Mouse (Mus musculus): ENCODE results near the gene Rpl29. TPM values are rescaled to one million over a fixed set of nuclear protein-coding genes. Genes with fewer than 3 reads are reported as not detected.

The Rpl29 gene
- total RNA-seq, 1 experiment, result 61.2 TPM

- Histone ChIP-seq H3K27ac (ENCODE audit: insufficient read depth, low read depth, low read length, poor library complexity, severe bottlenecking) (no peak overlapping the region), H3K4me3 (ENCODE audit: insufficient read depth in 1 of 2, low read depth in 1 of 2, low read length in 2 of 2, poor library complexity in 1 of 2, severe bottlenecking in 1 of 2) (peak overlapping the region; percentile 76 to 86), H3K9ac (ENCODE audit: insufficient read depth, low read depth, low read length, poor library complexity, severe bottlenecking) (peak overlapping the region; percentile 86), H3K4me1 (ENCODE audit: control insufficient read depth in 2 of 2, insufficient read depth in 2 of 2, low read length in 2 of 2, poor library complexity in 1 of 2) (peaks cover 5 to 15% of the 10 kb centered on the region in 2 experiments; a peak in 2 of 4 replicates), H3K9me3 (ENCODE audit: control insufficient read depth, insufficient read depth, low read depth, low read length) (no peaks in the 10 kb centered on the region), H3K36me3 (ENCODE audit: control insufficient read depth, insufficient read depth, low read length, poor library complexity, severe bottlenecking) (peaks cover 27% of the 10 kb centered on the region)
- in situ Hi-C loops (cut with MboI; ENCODE audit: low sequenced_read_pairs in 2 of 2, unreplicated experiment in 2 of 2), result no loop called here
- TF ChIP-seq ZC3H11A (IDR thresholded peaks at IDR 0.05; ENCODE audit: borderline replicate concordance, low read depth, low read length) (no peak), CHD2 (IDR thresholded peaks at IDR 0.05; ENCODE audit: low read depth, low read length) (no peak), ZNF384 (IDR thresholded peaks at IDR 0.05; ENCODE audit: low read depth, low read length) (no peak), HCFC1 (IDR thresholded peaks at IDR 0.05; ENCODE audit: borderline replicate concordance, insufficient read depth, low read length) (no peak), MAFK (IDR thresholded peaks at IDR 0.05; ENCODE audit: insufficient read depth, low read depth, low read length) (no peak)
- no peak for DNase-seq (ENCODE audit: low read depth, low spot score)
Measured at GRCm38 (mm10) chr9:106477649-106478048, 48.4 kb downstream of the Rpl29 start.

GRCm38 (mm10) chr9:106478101-106478500 is 48.8 kb downstream of the Rpl29 start:
- no peak overlapping the region for H3K27ac ChIP-seq (ENCODE audit: insufficient read depth, low read depth, low read length, poor library complexity, severe bottlenecking)
- peaks cover 5 to 19% of the 10 kb centered on the region in 2 experiments; a peak in 2 of 4 replicates for H3K4me1 ChIP-seq (ENCODE audit: control insufficient read depth in 2 of 2, insufficient read depth in 2 of 2, low read length in 2 of 2, poor library complexity in 1 of 2)
- no peak for DNase-seq (ENCODE audit: low read depth, low spot score)
- no peak for TF ChIP-seq HCFC1 (IDR thresholded peaks at IDR 0.05; ENCODE audit: borderline replicate concordance, insufficient read depth, low read length)
- no peak for TF ChIP-seq ZNF384 (IDR thresholded peaks at IDR 0.05; ENCODE audit: low read depth, low read length)
- no peak for TF ChIP-seq CHD2 (IDR thresholded peaks at IDR 0.05; ENCODE audit: low read depth, low read length)
- TF ChIP-seq ZC3H11A (IDR thresholded peaks at IDR 0.05; ENCODE audit: borderline replicate concordance, low read depth, low read length), result no peak
- TF ChIP-seq MAFK (IDR thresholded peaks at IDR 0.05; ENCODE audit: insufficient read depth, low read depth, low read length), result no peak
- H3K9me3 ChIP-seq (ENCODE audit: control insufficient read depth, insufficient read depth, low read depth, low read length), result no peaks in the 10 kb centered on the region
- H3K4me3 ChIP-seq (ENCODE audit: insufficient read depth in 1 of 2, low read depth in 1 of 2, low read length in 2 of 2, poor library complexity in 1 of 2, severe bottlenecking in 1 of 2), result peak overlapping the region; percentile 76 to 86
- in situ Hi-C loops (cut with MboI; ENCODE audit: low sequenced_read_pairs in 2 of 2, unreplicated experiment in 2 of 2), result no loop called here
- peaks cover 31% of the 10 kb centered on the region for H3K36me3 ChIP-seq (ENCODE audit: control insufficient read depth, insufficient read depth, low read length, poor library complexity, severe bottlenecking)
- H3K9ac ChIP-seq (ENCODE audit: insufficient read depth, low read depth, low read length, poor library complexity, severe bottlenecking), result peak overlapping the region; percentile 86; the same call in 1 of the 2 replicates

- H3K4me3 ChIP-seq (ENCODE audit: insufficient read depth in 1 of 2, low read depth in 1 of 2, low read length in 2 of 2, poor library complexity in 1 of 2, severe bottlenecking in 1 of 2), result no peak overlapping the region
- peaks cover 3 to 23% of the 10 kb centered on the region in 2 experiments; a peak in 2 of 4 replicates for H3K4me1 ChIP-seq (ENCODE audit: control insufficient read depth in 2 of 2, insufficient read depth in 2 of 2, low read length in 2 of 2, poor library complexity in 1 of 2)
- no peak overlapping the region for H3K27ac ChIP-seq (ENCODE audit: insufficient read depth, low read depth, low read length, poor library complexity, severe bottlenecking)
- in situ Hi-C loops (cut with MboI; ENCODE audit: low sequenced_read_pairs in 2 of 2, unreplicated experiment in 2 of 2), result no loop called here
- no peak overlapping the region for H3K9ac ChIP-seq (ENCODE audit: insufficient read depth, low read depth, low read length, poor library complexity, severe bottlenecking)
- peaks cover 52% of the 10 kb centered on the region for H3K36me3 ChIP-seq (ENCODE audit: control insufficient read depth, insufficient read depth, low read length, poor library complexity, severe bottlenecking)
- no peaks in the 10 kb centered on the region for H3K9me3 ChIP-seq (ENCODE audit: control insufficient read depth, insufficient read depth, low read depth, low read length)
- TF ChIP-seq MAFK (IDR thresholded peaks at IDR 0.05; ENCODE audit: insufficient read depth, low read depth, low read length), result no peak
- no peak for TF ChIP-seq ZNF384 (IDR thresholded peaks at IDR 0.05; ENCODE audit: low read depth, low read length)
- TF ChIP-seq ZC3H11A (IDR thresholded peaks at IDR 0.05; ENCODE audit: borderline replicate concordance, low read depth, low read length), result no peak
- no peak for TF ChIP-seq CHD2 (IDR thresholded peaks at IDR 0.05; ENCODE audit: low read depth, low read length)
- no peak for TF ChIP-seq HCFC1 (IDR thresholded peaks at IDR 0.05; ENCODE audit: borderline replicate concordance, insufficient read depth, low read length)
- no peak for DNase-seq (ENCODE audit: low read depth, low spot score)
Measured at GRCm38 (mm10) chr9:106480541-106480940, 51.3 kb downstream of the Rpl29 start.

GRCm38 (mm10) chr9:106481075-106481474 is 51.8 kb downstream of the Rpl29 start:
- H3K9me3 ChIP-seq (ENCODE audit: control insufficient read depth, insufficient read depth, low read depth, low read length), result no peaks in the 10 kb centered on the region
- in situ Hi-C loops (cut with MboI; ENCODE audit: low sequenced_read_pairs in 2 of 2, unreplicated experiment in 2 of 2), result no loop called here
- H3K4me3 ChIP-seq (ENCODE audit: insufficient read depth in 1 of 2, low read depth in 1 of 2, low read length in 2 of 2, poor library complexity in 1 of 2, severe bottlenecking in 1 of 2), result no peak overlapping the region
- DNase-seq (ENCODE audit: low read depth, low spot score), result no peak
- H3K27ac ChIP-seq (ENCODE audit: insufficient read depth, low read depth, low read length, poor library complexity, severe bottlenecking), result no peak overlapping the region
- no peak overlapping the region for H3K9ac ChIP-seq (ENCODE audit: insufficient read depth, low read depth, low read length, poor library complexity, severe bottlenecking)
- H3K36me3 ChIP-seq (ENCODE audit: control insufficient read depth, insufficient read depth, low read length, poor library complexity, severe bottlenecking), result peaks cover 52% of the 10 kb centered on the region
- no peak for TF ChIP-seq ZC3H11A (IDR thresholded peaks at IDR 0.05; ENCODE audit: borderline replicate concordance, low read depth, low read length)
- no peak for TF ChIP-seq CHD2 (IDR thresholded peaks at IDR 0.05; ENCODE audit: low read depth, low read length)
- peaks cover 3 to 22% of the 10 kb centered on the region in 2 experiments; a peak in 2 of 4 replicates for H3K4me1 ChIP-seq (ENCODE audit: control insufficient read depth in 2 of 2, insufficient read depth in 2 of 2, low read length in 2 of 2, poor library complexity in 1 of 2)

Other genes with a start within 250 kb of the Rpl29 start
- 40.6 and 53.9 TPM in 2 replicates for gene Ppm1m, start 229.7 kb upstream of the Rpl29 start, total RNA-seq (2012; rRNA removed)
- gene Twf2, start 226.3 kb upstream of the Rpl29 start, total RNA-seq (2012; rRNA removed), result 135 and 139 TPM in 2 replicates
- 0.09 TPM in 1 of 2 replicates, not detected in the other for gene Tlr9, start 206.9 kb upstream of the Rpl29 start, total RNA-seq (2012; rRNA removed)
- gene Alas1, start 180.8 kb upstream of the Rpl29 start, total RNA-seq (2012; rRNA removed), result 36.1 and 48.5 TPM in 2 replicates
- gene Poc1a, start 148.4 kb upstream of the Rpl29 start, total RNA-seq (2012; rRNA removed), result 19.3 and 21.2 TPM in 2 replicates
- 4.5 and 5.1 TPM in 2 replicates for gene Dusp7, start 60.8 kb upstream of the Rpl29 start, total RNA-seq (2012; rRNA removed)
- 28.8 and 40.3 TPM in 2 replicates for gene Acy1, start 8.9 kb downstream of the Rpl29 start, total RNA-seq (2012; rRNA removed)
- 1.9 and 4.2 TPM in 2 replicates for gene Abhd14b, start 18.0 kb downstream of the Rpl29 start, total RNA-seq (2012; rRNA removed)
- 23.0 and 55.6 TPM in 2 replicates for gene Abhd14a, start 18.2 kb downstream of the Rpl29 start, total RNA-seq (2012; rRNA removed)
- gene Pcbp4, start 23.8 kb downstream of the Rpl29 start, total RNA-seq (2012; rRNA removed), result 140 and 176 TPM in 2 replicates
- 0.22 and 0.58 TPM in 2 replicates for gene Gpr62, start 36.5 kb downstream of the Rpl29 start, total RNA-seq (2012; rRNA removed)
- gene Rrp9, start 46.5 kb downstream of the Rpl29 start, total RNA-seq (2012; rRNA removed), result 187 and 223 TPM in 2 replicates
- gene Parp3, start 47.5 kb downstream of the Rpl29 start, total RNA-seq (2012; rRNA removed), result 2.2 and 6.0 TPM in 2 replicates
- gene Iqcf1, start 70.5 kb downstream of the Rpl29 start, total RNA-seq (2012; rRNA removed), result 1.7 TPM in 1 of 2 replicates, not detected in the other
- gene Iqcf5, start 85.1 kb downstream of the Rpl29 start, total RNA-seq (2012; rRNA removed), result 0.89 TPM in 1 of 2 replicates, not detected in the other
- gene Iqcf3, start 132.2 kb downstream of the Rpl29 start, total RNA-seq (2012; rRNA removed), result not detected in 2 replicates
- gene Iqcf4, start 141.5 kb downstream of the Rpl29 start, total RNA-seq (2012; rRNA removed), result not detected in 2 replicates
- 0.53 TPM in 1 of 2 replicates, not detected in the other for gene Iqcf6, start 197.1 kb downstream of the Rpl29 start, total RNA-seq (2012; rRNA removed)
- gene Grm2, start 226.6 kb downstream of the Rpl29 start, total RNA-seq (2012; rRNA removed), result 0.95 and 1.7 TPM in 2 replicates